Mouse (Mus musculus) CH12.LX (cell line): ENCODE measurements at regions not wholly inside any gene's neighbourhood (a gene's known extent, or its start where the extent isn't known, plus 50 kb on each side); places are given as distances from the start of the nearest gene placed in this dataset.

Source experiments
- CHD2 ChIP-seq: IDR thresholded peaks from 2 replicates; pipeline ENCODE4 v1.6.1; 2011; ENCODE audit warnings: low read length, improper control_type of control experiment
- CTCF ChIP-seq, 2 experiments: IDR thresholded peaks in 1 of 2; conservative IDR thresholded peaks in 1 of 2; 2 replicates each; pipeline ENCODE4 v1.5.1; 2011 to 2012; ENCODE audit warnings: low read depth in 2 of 2, low read length in 2 of 2, improper control_type of control experiment in 1 of 2, inconsistent platforms in 1 of 2, mild to moderate bottlenecking in 1 of 2, moderate library complexity in 1 of 2
- ELF1 ChIP-seq: IDR thresholded peaks from 2 replicates; pipeline ENCODE4 v1.6.1; 2014; ENCODE audit warnings: low read depth, mild to moderate bottlenecking, inconsistent platforms, low read length, improper control_type of control experiment
- EP300 ChIP-seq: IDR thresholded peaks from 2 replicates; pipeline ENCODE4 v1.6.1; 2011; ENCODE audit warnings: low read length, improper control_type of control experiment
- HCFC1 ChIP-seq: IDR thresholded peaks from 2 replicates; pipeline ENCODE4 v1.6.1; 2012; ENCODE audit warnings: low read depth, mild to moderate bottlenecking, inconsistent platforms, low read length, improper control_type of control experiment
- JUND ChIP-seq: conservative IDR thresholded peaks from 2 replicates; pipeline ENCODE4 v1.6.1; 2011; ENCODE audit warnings: low read depth, low read length, improper control_type of control experiment
- MEF2A ChIP-seq: IDR thresholded peaks from 2 replicates; pipeline ENCODE4 v1.6.1; 2014; ENCODE audit warnings: low read depth, mild to moderate bottlenecking, inconsistent platforms, low read length, improper control_type of control experiment, borderline replicate concordance
- MXI1 ChIP-seq: IDR thresholded peaks from 2 replicates; pipeline ENCODE4 v1.6.1; 2011; ENCODE audit warnings: mild to moderate bottlenecking, low read depth, low read length, improper control_type of control experiment
- POLR2A ChIP-seq: IDR thresholded peaks from 2 replicates; pipeline ENCODE4 v1.6.1; 2011; ENCODE audit warnings: low read depth, mild to moderate bottlenecking, improper control_type of control experiment, low read length
- ZKSCAN1 ChIP-seq: IDR thresholded peaks from 2 replicates; pipeline ENCODE4 v1.6.1; 2012; ENCODE audit warnings: low read depth, inconsistent platforms, low read length, improper control_type of control experiment, borderline replicate concordance

DNA sequence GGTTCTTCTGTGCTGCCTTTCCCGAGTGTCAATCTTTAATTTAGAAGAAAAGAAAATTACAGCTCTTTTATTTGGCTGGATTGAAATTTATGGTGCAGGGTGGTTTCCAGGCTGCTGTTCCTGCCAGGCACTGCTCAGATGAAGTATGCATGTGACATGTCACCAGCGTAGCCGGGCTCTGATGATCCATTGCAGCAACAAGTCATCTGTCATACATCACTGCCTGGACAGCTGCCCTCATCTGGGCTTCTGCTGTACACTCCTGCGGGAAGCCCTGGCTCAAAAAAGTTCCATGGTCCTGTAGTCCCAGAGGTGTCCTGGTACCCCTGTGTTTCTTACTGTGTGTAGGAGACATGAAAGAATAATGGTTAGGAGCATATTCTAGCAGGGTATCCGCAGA lies 773.0 kb downstream of the Kcnj2 start:
- TF ChIP-seq EP300 (no peak), CHD2 (no peak), CTCF (conservative IDR thresholded peaks at IDR 0.05 in 1 of 2, IDR thresholded peaks at IDR 0.05 in 1 of 2; ENCODE audit: low read depth in 2 of 2, low read length in 2 of 2) (no peak), POLR2A (no peak), ELF1 (no peak), HCFC1 (no peak), MEF2A (no peak), JUND (no peak), MXI1 (no peak), ZKSCAN1 (no peak)
